Mouse (Mus musculus) T-helper 17 cell (primary cell): ENCODE results near the gene Mrps18a.

Source experiments
- in situ Hi-C, 2 experiments: fragments of 300-600 bp; cut with MboI, MseI; formaldehyde crosslinking; loops; 1 replicate in 1 of 2; 2 replicates in 1 of 2; pipeline ENCODE4 v1.15.1; 2025; ENCODE audit warnings: high pct_unique_total_duplicates in 2 of 2

Gene Mrps18a

GRCm38 (mm10) chr17:46101906-46102305, 8.9 kb upstream of the Mrps18a start:
- in situ Hi-C loops, result no loop called here

- in situ Hi-C loops, result no loop called here
Measured at GRCm38 (mm10) chr17:46102608-46103159, 8.1 kb upstream of the Mrps18a start.

- in situ Hi-C loops, result no loop called here
Measured at GRCm38 (mm10) chr17:46104487-46104886, 6.3 kb upstream of the Mrps18a start.

GRCm38 (mm10) chr17:46108286-46108685, 2.5 kb upstream of the Mrps18a start:
- in situ Hi-C loops, result no loop called here

GRCm38 (mm10) chr17:46115489-46115888, 4.7 kb downstream of the Mrps18a start:
- in situ Hi-C loops, result no loop called here

- in situ Hi-C loops, result no loop called here
Measured at GRCm38 (mm10) chr17:46116138-46116537, 5.4 kb downstream of the Mrps18a start.

GRCm38 (mm10) chr17:46116881-46117280, 6.1 kb downstream of the Mrps18a start:
- in situ Hi-C loops, result no loop called here

GRCm38 (mm10) chr17:46117623-46118422, 7.0 kb downstream of the Mrps18a start:
- in situ Hi-C loops, result no loop called here

GRCm38 (mm10) chr17:46118423-46118850, 7.7 kb downstream of the Mrps18a start:
- in situ Hi-C loops, result no loop called here

- in situ Hi-C loops, result no loop called here
Measured at GRCm38 (mm10) chr17:46119641-46120040, 8.9 kb downstream of the Mrps18a start.

- in situ Hi-C loops, result no loop called here
Measured at GRCm38 (mm10) chr17:46122791-46123190, 12.0 kb downstream of the Mrps18a start.

- in situ Hi-C loops, result no loop called here
Measured at GRCm38 (mm10) chr17:46123285-46123684, 12.5 kb downstream of the Mrps18a start.

GRCm38 (mm10) chr17:46123953-46124700, 13.3 kb downstream of the Mrps18a start:
- in situ Hi-C loops, result no loop called here

- in situ Hi-C loops, result no loop called here
Measured at GRCm38 (mm10) chr17:46126608-46127007, 15.8 kb downstream of the Mrps18a start.

GRCm38 (mm10) chr17:46127814-46128493, 17.2 kb downstream of the Mrps18a start:
- in situ Hi-C loops, result no loop called here

GRCm38 (mm10) chr17:46129741-46130498, 19.1 kb downstream of the Mrps18a start:
- in situ Hi-C loops, result loop anchor here (5.0 kb wide), 2 partner anchors 398 to 403 kb away; partner anchors contain the start of gene 1600014C23Rik (in 1 of the 2)

- in situ Hi-C loops, result loop anchor here (5.0 kb wide), 2 partner anchors 400 to 405 kb away; partner anchors contain the start of gene 1600014C23Rik (in 1 of the 2)
Measured at GRCm38 (mm10) chr17:46132058-46132718, 21.4 kb downstream of the Mrps18a start.

- in situ Hi-C loops, result loop anchor here (5.0 kb wide), 2 partner anchors 401 to 406 kb away; partner anchors contain the start of gene 1600014C23Rik (in 1 of the 2)
Measured at GRCm38 (mm10) chr17:46132862-46133261, 22.1 kb downstream of the Mrps18a start.

GRCm38 (mm10) chr17:46138563-46139236, 27.9 kb downstream of the Mrps18a start:
- in situ Hi-C loops, result no loop called here

- in situ Hi-C loops, result no loop called here
Measured at GRCm38 (mm10) chr17:46139872-46140271, 29.1 kb downstream of the Mrps18a start.
